Mouse (Mus musculus) cerebellum, adult 9-11 months (tissue): ENCODE measurements around the gene Fuk.
"Not testable (repeated sequence)": the region's sequence is repeated elsewhere in the genome, so short reads cannot be mapped to it uniquely, and the experiment has no call there.

Experiments used
- DNase-seq: peaks from one replicate; pipeline ENCODE4 v3.0.0; 2022

Fuk gene

DNA sequence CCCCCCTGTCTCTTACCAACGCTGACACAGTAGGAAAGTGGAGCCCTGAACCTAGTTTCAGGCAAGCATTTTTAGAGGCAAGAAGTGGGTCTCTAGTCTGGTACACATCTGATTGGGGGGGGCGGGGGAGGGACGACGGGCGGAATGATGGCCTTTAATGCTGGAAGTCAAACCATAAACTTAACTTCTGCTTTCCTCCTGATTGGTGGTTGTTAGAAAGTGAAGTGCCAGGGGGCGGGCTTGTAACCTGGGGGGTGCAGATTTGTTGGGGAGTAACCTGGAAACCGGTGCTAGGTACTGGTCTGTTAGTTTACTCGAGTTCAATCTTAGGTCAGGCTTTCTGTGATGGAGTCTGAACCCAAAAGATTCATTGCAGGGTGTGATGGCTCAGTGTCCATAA is 16.2 kb upstream of the Fuk start:
- DNase-seq = peak; percentile 67

DNA sequence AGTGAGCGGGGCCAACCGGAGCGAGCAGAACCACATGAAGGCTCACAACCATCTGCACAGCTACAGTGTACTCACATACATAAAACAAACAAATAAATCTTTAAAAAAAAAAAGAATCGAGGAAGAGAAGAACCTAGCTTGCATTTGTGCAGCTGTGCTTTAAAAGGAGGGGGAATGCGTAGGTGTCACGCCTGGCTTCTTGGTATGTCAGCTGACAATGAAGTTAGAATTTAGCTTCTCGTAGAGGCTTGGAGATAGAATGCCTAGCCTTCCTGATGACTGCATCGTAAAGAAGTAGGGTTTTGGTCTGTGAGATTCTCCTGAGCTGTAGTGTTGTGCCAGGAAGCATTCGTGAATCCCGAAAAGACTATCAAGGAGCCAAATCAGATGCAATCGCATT is 15.7 kb upstream of the Fuk start:
- no peak for DNase-seq

DNA sequence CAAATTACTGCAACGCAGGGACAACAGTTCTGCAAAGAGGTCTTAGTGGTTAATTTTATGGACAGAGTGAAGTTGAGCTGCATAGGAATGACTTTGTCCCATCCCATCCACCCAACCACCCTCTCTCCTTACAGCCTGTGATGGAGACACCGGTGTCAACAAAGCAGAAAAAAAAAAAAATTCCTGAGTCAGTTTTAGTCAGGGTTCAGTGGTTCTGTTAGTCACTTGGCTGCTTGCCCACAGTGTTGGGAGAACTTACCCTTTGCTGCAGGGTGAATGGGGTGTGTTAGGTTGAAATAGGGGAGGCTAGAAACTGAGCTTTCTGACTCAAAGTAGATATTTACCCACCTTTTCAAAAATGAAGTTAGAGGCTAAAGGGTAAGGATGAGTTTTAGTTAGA is 15.1 kb upstream of the Fuk start:
- DNase-seq = peak; percentile 63

DNA sequence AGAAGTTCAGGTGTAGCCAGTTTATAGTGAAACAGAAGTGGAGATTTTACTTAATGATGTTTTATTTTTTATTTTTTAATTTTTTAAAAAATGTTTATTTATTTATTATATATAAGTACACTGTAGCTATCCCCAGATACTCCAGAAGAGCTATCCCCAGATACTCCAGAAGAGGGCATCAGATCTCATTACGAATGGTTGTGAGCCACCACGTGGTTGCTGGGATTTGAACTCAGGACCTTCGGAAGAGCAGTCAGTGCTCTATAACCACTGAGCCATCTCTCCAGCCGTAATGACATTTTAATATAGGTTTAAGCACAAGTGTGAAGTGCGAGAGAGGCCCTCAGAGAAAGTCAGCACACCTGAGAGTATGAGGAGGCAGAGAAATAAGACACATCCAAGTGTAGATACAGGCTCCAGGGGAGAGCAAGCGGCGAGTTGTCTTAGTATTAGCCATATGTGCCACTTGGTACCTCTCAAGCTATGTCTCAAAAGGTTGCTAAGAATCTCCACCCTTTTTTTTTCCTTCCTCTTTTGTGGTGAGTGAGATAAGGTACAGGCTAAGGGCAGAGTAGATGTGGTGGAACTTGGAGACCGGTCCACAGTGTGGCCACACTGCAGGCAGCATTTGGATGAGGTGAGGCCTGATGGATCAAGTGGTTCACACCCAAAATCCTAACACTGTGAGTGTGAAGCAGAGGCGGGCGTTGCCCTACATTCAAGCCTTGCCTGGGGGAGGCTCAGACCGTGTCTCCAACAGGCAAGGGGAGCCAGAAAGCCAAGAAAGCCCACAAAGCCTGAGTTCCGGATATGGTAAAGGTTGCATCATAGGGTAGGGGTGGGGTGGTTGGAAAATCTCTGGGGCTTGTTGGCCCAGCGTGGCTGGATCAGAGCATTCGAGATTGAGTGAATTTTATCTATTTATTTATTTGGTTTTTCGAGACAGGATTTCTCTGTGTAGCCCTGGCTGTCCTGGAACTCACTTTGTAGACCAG is 9.6 kb upstream of the Fuk start:
- no peak for DNase-seq

DNA sequence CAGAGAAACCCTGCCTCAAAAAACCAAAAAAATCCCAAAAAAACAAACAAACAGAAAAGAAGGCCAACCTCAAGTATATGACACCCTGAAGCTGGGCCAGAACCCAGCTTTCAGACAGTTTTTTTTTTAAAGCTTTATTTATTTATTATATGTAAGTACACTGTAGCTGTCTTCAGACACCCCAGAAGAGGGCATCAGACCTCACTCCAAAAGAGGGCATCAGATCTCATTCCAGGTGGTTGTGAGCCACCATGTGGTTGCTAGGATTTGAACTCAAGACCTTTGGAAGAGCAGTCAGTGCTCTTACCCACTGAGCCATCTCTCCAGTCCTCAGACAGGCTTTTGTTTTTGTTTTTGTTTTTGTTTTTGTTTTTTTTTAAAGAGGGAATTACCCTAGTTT is 7.6 kb upstream of the Fuk start:
- not testable (repeated sequence) for DNase-seq

DNA sequence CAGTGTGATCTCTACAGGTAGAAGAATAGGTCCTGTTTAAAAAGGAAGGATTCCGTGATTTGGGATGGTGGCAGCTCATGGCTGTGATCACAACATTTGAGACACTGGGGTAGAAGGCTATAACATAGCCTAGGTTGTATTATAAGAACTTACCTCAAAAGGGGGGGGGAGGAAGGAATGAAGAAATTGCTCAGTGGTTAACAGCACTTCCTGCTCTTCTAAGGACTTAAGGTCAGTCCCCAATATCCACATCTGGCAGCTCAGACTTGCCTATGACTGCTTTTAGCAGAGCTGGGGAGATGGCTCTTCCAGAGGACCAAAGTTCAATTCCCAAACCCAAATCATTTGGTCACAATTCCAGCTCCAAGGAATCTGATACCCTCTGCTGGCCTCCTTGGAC is 4.4 kb upstream of the Fuk start:
- DNase-seq = no peak

DNA sequence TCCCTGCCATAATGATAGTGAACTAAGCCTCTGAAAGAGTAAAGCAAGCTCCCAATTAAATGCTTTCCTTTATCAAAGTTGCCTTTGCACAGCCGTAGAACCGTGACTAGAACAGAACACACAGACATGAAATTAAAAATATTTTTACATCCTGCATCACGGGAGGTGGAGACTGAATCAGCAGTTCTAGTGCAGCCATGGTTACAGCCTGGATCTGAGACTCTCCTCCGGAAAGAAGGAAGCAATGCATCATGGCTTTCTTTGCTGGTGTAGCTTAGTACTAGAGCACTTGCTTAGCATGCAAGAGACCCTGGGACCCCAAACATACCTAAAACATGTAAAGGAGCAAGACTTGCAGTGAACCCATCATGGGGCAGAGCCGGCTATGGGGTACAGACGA is 3.1 kb upstream of the Fuk start:
- no peak for DNase-seq

DNA sequence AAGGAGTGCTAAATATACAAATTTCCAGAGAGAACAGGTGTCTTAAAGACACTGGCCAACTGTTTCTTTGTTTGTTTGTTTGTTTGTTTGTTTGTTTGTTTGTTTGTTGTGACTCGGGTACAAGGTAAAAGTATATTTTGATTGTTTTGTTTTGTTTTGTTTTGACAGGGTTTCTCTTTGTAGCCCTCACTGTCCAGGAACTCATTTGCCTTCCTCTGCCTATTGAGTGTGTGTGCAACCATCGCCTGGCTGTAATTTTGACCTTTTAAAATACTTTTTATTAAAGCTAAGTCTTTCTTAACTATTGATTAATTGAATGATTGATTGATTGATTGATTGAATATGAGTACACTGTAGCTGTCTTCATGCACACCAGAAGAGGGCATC is 284 bp upstream of the Fuk start:
- DNase-seq = no peak

DNA sequence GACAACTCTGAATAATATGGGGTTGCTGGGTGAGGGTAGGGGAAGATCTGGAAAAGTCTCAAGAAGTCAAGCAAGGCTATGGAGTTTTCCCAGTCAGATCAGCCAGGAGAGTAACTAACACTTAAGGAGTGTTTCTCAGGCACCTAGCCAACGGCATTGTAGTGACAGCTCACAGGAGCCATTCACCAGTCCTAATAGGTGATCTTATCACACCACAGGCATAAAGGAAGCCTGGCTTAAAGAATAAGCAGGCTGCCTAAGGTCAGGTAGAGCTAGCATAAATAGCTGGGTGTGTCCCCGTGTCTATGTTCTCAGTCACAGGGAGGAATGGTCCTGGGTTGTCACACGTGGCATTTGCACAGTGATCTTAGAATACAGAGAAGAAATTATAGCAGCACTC is 1.2 kb downstream of the Fuk start:
- DNase-seq = no peak

DNA sequence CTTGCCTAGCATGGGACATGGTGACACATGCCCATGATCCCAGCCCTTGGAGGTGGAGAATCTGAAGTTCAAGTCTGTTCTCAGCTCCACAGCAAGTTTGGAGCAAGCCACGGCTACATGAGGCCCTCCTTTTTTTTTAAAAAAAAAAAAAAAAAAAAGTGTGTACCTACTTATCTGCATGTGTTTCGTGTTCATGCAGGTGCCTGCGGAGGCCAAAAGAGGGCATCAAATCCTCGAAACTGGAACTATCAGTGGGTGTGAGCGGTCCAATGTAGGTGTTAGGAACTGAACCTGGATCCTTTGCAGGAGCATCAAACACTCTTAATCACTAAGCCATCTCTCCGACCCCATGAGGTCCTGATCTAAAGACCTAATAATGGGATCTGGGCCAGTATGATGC is 4.8 kb downstream of the Fuk start:
- peak; percentile 16 for DNase-seq

DNA sequence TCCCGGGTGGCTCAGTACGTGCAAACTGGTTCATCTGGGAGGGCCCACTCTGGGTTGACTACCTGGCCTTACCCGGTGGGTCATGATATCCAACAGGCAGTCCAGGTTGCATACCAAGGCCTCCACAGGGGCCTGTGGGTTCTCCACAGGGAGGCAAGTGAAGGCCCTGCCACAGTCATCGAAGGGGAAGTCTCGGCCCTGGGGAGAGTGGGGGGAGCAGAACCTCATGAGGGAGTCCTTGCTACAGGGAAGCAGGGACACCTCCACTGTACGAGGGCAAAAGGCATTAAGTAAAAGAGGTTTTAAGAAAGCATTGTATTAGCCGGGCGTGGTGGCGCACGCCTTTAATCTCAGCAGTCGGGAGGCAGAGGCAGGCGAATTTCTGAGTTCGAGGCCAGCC is 6.5 kb downstream of the Fuk start:
- peak; percentile 29 for DNase-seq

DNA sequence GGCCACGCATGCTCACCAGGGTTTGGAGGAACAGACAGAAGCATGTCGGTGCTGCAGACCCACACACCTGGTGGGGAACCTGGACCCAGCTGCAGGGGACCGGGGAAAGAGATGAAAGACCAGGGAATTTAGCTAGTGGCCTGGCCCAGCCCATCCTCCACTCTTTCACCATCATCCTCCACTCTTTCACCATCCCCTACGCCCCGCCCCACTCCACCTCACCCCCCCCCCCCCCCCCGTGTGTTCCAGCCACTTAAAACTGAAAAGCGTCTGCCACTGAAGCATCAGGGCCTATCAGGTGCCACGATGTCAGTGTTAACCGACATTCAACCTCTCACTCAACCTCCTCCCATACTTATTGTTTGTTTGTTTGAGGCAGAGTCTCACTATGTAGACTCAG is 7.0 kb downstream of the Fuk start:
- DNase-seq = no peak

DNA sequence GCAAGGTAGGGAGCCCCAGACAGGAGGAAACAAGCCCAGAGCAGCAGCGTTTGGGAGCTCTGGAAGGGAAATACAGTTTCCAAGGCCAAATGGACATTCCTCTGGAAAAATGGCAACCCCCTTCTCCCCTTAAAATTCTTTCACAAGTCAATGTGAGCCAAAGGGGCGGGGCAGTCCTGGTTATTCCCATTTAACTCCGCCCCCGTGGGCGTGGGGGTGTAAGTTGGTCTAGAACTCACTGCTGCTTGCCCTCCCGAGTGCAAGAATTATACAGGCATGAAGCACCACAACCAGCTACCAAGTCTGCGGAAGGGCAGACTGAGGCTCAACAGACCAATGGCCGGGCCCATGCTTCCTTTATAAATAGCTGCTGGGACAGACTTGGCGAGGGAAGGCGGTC is 7.4 kb downstream of the Fuk start:
- peak; percentile 47 for DNase-seq

DNA sequence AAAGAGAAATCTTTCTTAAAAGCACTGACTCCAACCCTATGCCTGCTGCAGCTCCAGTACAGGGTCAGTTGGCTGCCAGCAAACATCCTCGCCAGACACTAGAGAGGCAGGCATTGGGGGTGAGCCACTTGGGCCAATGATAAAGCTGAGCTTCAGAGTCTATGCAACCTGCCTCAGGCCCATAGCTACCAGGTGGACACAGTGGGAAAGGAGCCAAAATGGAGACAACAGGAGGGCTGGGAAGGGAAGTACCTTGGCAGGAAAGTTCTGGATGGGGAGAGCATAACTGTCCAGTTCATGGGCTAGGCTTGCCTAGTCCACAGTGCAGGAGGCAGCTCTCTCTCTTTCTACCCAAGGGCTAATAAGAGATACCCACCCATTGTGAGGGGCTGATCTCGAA is 9.4 kb downstream of the Fuk start:
- DNase-seq = peak; percentile 91

DNA sequence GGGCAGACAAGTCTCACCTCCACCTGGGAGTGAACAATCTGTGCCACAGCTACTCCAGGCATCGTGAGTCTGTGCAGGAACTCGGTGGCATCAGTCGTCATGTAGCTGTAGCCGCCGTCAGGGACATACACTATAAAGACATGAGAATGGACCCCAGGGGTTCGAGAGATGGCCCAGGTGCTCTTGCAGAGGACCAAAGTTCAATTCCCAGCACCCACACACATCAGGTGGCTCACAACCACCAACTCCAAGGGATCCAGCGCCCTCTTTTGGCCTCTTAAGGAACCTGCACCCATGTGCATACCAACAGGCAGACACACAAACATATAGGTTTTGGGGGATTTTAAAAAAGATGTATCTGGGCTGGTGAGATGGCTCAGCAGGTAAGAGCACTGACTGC is 10.2 kb downstream of the Fuk start:
- DNase-seq = peak; percentile 58

DNA sequence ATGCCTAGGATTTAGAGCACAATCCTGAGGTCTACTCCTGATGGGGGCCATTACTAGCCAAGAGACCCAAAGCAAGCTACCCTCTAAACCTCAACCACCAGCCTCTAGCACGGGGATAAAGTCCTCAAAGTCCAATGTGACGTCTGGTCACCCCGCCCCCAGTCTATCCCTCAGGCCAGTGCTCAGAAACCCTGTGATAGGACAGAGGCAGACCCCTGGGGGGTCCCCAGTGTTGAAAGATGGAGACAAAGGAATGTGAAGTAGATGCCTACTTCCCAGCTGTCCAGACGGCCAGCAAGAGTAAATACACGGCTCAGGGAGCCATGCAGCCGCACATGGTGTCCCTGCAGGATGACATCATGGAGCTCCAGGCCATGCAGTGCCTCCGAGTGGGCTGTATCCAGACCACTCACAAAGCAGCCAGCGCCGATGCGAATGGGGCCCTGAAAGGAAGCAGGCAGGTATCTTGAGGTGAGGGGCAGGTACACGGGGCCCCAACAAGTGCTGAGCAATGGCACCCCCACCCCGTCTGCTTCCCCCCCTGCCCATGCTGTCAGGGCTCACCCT is 12.3 kb downstream of the Fuk start:
- peak; percentile 58 for DNase-seq

DNA sequence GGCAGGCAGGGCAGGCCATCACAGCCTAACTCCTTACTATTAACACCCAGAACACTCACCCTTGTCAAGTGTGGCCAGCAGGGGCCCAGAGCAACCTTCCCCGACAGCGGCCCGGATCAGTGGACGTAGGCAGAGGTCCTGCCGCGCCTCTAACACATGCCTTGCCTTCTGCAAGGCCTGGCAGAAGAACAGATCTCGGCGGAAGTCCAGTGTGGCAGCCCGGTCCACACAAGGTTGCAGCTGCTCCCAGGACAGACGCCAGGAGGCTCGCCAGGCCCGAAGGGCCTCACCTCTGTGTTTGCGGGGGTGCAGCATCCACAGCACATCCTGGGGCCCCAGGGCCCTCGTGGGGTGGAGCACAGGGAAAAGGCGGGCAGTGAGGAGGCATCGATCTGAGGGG is 13.4 kb downstream of the Fuk start:
- DNase-seq = peak; percentile 90

DNA sequence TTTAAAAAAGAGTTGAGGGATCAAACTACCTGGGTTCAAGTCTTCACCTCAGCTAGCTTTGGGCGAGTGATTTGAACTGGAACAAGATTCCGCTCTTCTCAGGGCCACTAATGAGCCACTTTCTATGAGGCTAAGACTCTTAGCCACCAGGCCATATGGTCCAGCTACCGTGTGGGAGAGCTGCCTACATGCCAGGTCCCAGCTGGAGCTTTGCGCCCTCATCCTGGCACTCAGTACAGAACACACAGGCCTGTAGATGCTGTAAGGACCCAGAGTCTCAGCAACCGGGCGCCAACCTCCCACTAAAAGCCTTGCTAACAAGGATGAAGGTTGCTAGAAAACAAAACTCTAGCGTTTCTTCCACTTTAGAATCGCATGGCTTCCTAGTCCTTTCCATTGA is 13.8 kb downstream of the Fuk start:
- DNase-seq = peak; percentile 93

DNA sequence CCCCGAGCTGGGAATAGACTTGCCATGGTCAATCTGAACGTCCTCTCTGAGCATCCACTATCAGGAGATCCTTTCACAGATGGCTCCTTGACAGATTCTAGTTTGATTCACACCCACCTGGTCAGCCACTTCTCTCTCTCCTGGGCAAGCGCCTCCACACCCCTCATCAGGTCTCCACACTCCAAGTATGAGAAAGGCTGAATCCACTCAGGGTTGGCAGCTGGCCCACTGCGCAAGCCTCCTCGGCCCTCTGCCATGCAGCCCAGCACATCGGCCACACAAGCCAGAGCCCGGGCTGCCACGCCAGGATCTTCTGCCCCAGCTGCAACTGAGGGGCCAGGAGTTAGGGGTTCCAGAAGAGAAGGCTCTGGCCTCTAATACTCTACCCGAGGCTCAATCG is 14.7 kb downstream of the Fuk start:
- DNase-seq = peak; percentile 75

DNA sequence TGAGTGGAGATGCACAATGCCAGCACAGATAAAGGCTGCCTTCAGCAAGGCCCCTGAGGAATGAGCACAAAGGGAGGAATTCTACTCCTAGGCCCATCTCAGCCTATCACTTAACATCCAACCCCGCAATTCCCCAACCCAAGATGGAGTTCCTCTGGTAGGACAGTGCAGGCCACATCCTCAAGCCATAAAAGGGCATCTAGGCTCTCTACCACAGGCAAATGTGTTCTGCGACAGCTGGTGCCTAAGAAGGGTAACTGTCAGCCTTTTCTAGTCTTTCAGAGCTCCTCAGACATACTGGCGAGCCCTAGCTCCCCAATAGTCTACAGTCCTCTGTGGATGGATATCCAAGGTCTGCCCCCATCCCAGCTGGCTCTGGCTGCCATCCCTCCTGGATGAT is 15.7 kb downstream of the Fuk start:
- no peak for DNase-seq

DNA sequence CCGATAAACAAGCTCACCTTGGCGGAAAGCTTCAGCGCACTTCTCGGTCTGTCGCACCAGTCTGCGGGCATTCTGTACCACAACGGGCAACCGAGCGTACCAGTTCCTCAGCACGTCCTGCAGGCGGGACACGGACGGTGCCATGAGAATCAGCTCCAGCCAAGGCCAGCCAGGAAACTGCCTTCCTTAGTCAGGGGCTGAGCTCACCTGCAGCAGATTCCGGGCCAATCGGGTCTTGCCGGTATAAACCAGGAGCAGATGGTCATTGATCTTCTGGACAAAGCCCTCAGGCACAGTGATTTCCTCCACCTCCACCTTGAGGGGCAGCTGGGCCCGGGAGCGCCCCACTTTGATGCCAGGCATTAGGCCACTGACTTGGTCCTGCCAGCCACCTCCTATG is 18.5 kb downstream of the Fuk start:
- peak; percentile 89 for DNase-seq

DNA sequence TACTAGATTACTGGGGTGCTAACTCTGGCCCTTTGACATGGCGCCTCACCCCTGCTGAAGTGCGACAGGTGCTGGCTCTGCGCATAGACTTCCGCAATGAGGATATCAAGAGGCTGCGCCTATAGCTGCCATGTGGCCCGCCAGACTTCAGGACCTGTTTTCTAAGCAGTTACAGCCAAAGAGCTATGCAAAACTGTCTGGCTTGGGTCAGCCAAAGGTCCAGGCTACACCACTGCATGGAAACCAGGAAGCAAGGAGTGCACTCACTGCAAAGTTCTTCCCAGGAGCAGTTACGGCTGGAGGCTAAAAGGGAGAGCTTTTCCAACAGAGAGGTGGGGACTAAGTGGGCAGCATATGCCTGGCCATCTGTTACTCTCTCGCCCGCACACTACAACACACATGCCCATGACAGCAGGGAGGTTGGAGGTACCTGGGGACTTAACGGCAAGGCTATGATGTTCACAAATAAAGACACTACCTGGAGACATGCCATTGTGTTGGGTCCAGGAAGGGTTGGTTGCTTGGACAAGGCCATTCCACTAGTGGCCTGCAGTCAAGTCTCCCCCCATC is 20.5 kb downstream of the Fuk start:
- DNase-seq = peak; percentile 94

DNA sequence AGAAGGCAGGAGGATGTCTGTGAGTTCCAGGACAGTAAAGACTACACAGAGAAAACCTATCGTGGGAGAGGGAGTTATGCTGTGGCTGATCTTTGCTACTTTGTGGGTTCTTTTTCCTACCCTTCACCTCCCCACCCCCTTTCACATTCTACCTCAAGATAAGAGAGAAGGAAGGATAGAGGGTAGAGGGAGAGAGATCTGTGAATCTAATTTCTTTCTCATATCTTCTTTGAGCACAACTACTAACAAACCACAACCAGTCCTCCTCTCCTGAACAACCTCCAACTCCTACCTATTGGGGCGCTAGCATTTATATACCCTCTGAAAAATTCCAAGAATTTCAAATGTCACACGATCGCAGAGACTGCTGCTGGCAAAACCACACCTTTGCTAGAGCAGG is 24.4 kb downstream of the Fuk start:
- no peak for DNase-seq

DNA sequence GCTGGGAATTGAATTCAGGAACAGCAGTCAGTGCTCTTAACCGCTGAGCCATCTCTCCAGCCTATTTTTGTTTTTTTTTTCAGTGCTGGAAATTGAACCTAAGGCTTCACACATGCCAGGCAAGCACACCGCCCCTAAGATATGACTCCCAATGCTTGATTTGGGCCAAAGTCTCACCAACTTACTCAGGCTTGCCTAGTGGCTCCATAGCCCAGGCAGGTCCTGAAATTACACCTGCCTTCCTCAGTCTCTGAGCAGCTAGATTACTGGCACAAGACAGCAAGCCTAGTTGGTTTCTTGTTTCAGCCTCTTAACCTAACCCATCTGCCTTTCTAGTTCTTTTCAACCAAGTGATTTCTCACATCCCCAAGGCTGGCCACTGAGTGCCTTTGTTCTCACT is 31.8 kb downstream of the Fuk start:
- no peak for DNase-seq
